Mouse (Mus musculus): Measurements from ENCODE around the gene Pyroxd1.
"Not testable (repeated sequence)": the region's sequence is repeated elsewhere in the genome, so short reads cannot be mapped to it uniquely, and the experiment has no call there.

The Pyroxd1 gene

GRCm38 (mm10) chr6:142345440-142346038 is at the start of gene Pyroxd1:
TSS of gene Pyroxd1 (plus strand) at chr6:142345654.
- DNase-seq (ENCODE audit: low read depth, low spot score), result peak; percentile 84

- DNase-seq (ENCODE audit: low read depth, low spot score), result no peak
Measured at GRCm38 (mm10) chr6:142298098-142298497, 47.4 kb upstream of the Pyroxd1 start, which contains the start of gene Iapp. TSS of gene Iapp (plus strand) at chr6:142298423.

GRCm38 (mm10) chr6:142305076-142305475 is 40.4 kb upstream of the Pyroxd1 start:
- DNase-seq (ENCODE audit: low read depth, low spot score), result no peak

- no peak for DNase-seq (ENCODE audit: low read depth, low spot score)
Measured at GRCm38 (mm10) chr6:142314285-142314684, 31.2 kb upstream of the Pyroxd1 start.

DNA sequence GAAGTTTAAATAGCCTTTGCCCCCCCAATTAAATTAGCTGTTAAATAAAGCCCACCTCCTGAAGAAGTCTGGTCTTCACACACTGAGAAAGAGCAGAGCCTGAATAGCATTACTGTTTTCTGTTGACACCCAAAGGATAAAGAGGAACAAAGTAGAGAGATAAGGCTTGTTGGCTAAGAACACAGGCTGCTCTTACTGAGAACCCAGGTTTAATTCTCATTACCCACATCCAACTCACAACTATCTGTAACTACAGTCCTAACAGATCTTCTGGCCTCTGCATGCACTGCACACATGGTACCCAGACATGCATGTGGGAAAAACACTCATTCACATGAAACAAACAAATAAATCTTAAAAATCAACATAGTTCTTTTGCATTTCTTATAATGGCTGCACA is 28.3 kb upstream of the Pyroxd1 start:
- no peak for DNase-seq (ENCODE audit: low read depth, low spot score)

- no peak for DNase-seq (ENCODE audit: low read depth, low spot score)
Measured at GRCm38 (mm10) chr6:142322881-142323280, 22.6 kb upstream of the Pyroxd1 start, which contains the start of gene Slco1a5. TSS of gene Slco1a5 (minus strand) at chr6:142322981.

GRCm38 (mm10) chr6:142326598-142326997 is 18.9 kb upstream of the Pyroxd1 start:
- no peak for DNase-seq (ENCODE audit: low read depth, low spot score)

DNA sequence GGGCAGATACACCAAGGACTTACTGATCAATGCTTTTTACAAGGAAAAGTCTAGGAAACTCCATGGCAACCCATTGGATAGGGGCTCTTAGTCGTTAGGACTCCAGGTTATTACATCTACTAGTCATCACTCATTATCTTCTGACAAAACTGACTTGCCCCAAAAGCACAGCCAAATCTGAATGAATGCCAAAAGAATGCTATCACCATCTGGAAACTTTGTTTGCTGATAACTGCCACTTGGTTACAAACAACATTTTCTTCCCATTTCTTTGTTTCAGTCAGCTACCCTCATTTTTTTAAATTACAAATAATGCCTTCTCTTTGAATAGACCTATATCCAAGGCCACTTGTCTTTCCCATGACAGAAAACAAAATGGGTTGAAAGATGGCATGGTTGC is 16.3 kb upstream of the Pyroxd1 start:
- DNase-seq (ENCODE audit: low read depth, low spot score), result no peak

DNA sequence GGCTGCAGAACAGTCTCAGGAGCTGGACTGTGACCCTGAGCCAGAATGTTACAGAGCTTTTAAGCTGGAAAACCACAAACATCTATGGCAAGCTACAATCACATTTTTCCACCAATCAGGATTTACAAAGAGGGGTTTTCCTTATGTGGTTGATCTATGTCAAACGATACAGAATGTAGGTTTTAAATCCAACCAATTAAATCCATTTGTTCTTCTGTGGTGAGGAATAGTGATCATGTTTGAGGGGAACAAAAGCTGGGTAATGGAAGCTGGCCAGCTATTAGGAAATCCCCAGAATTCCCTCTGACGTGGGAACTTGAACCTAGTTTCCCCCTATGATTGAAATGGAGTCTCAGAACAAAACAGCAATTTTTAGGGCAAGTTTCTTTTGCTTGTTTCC is 6.5 kb upstream of the Pyroxd1 start:
- no peak for DNase-seq (ENCODE audit: low read depth, low spot score)

- no peak for DNase-seq (ENCODE audit: low read depth, low spot score)
Measured at GRCm38 (mm10) chr6:142339576-142339975, 5.9 kb upstream of the Pyroxd1 start.

GRCm38 (mm10) chr6:142343561-142343960 is 1.9 kb upstream of the Pyroxd1 start:
- no peak for DNase-seq (ENCODE audit: low read depth, low spot score)

DNA sequence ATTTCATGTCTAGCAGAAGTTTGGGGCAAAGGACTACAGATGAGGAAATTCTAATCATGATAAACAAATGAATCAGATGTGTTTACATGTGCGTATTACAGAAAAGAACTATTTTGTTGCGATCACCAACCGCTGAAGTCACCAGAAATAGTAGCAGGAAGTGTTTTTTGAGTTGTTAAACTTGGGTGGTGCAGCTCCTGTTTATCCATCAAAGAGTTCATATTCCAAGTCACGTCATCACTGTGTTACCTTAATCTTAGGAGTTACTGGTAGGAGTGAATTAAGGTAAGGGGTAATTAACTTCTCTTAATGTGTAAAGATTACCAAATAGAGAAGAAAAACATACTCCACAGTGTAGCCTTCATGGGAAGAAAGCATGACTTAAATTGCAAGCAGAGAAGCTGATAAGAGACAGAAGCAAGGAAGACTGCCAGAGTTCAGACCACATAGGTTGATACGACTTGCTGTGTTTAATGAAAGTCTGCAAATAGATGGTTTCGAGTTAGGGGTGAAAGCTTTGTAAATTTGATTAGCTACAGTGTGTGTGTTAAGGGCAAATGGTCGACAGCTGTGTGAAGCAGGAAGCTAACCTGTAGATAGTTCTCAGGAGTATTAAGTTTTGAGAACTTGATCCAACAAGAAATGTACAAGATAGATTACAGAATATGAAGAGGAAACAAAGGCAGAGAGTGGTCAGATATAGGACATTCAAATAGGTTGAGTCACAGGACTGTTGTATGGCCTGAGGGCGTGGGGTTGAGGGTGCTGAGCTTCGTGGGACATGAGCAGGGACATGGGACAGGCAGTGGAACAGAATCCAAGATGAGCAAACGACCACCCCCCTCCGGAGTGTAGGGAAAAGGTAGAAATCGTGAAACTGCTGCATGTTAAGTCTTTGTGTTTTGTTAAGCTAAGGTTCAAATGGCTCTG is 992 bp downstream of the Pyroxd1 start:
- no peak for DNase-seq (ENCODE audit: low read depth, low spot score)

- DNase-seq (ENCODE audit: low read depth, low spot score), result no peak
Measured at GRCm38 (mm10) chr6:142347431-142348385, 2.3 kb downstream of the Pyroxd1 start.

DNA sequence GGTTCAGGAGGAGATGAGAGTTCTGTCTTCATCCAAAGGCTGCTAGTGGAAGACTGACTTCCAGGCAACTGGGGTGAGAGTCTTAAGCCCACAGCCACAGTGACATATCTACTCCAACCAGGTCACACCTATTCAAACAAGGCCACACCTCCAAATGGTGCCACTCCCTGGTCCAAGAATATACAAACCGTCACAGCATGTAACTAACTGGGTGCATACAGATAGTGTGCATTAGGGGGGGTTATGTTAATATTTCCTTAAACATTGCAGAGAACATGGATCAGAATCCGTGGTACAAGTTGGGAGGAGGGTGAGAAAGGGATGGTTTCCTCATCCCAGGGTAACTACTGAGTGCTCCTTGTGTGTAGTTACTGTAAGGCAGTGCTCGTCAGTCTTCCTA is 6.6 kb downstream of the Pyroxd1 start:
- not testable (repeated sequence) for DNase-seq (ENCODE audit: low read depth, low spot score)

- no peak for DNase-seq (ENCODE audit: low read depth, low spot score)
Measured at GRCm38 (mm10) chr6:142357106-142357505, 11.7 kb downstream of the Pyroxd1 start.

- no peak for DNase-seq (ENCODE audit: low read depth, low spot score)
Measured at GRCm38 (mm10) chr6:142362036-142362435, 16.6 kb downstream of the Pyroxd1 start.

- no peak for DNase-seq (ENCODE audit: low read depth, low spot score)
Measured at GRCm38 (mm10) chr6:142363019-142363576, 17.6 kb downstream of the Pyroxd1 start.

- no peak for DNase-seq (ENCODE audit: low read depth, low spot score)
Measured at GRCm38 (mm10) chr6:142365742-142366472, 20.5 kb downstream of the Pyroxd1 start.

- no peak for DNase-seq (ENCODE audit: low read depth, low spot score)
Measured at GRCm38 (mm10) chr6:142366473-142367018, 21.1 kb downstream of the Pyroxd1 start.

DNA sequence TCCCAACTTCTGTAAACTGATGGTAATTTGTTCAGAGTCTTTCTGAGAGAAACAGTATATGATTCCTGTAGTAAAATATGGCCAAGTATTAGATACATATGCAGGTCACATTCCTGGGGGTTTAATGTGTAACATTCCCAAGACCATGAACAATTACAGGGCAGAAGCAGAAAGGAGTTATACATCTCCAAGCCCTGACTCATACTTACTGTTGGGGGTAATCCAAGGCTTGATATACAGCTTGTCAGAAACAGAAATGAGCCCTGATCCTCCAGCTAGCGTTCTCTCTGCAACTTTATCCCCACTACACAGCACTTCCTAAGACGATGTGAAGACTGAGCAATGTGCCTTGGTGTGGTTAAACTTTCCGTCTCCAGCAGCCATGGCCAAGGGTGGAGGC is 22.1 kb downstream of the Pyroxd1 start:
- no peak for DNase-seq (ENCODE audit: low read depth, low spot score)

Data from skeletal muscle tissue, adult 2 months (tissue).